Mouse (Mus musculus) stomach, postnatal 0 days (tissue): ENCODE data around the gene Naa80.
A peak's percentile ranks its signal among the peaks of the same experiment; 100 is the strongest.

ENCODE experiments used
- CTCF ChIP-seq: IDR thresholded peaks from 2 replicates; pipeline ENCODE4 v1.5.1; 2016; ENCODE audit warnings: antibody characterized with exemption, low read depth, mild to moderate bottlenecking, moderate library complexity
- EP300 ChIP-seq: optimal IDR thresholded peaks from 2 replicates; pipeline ENCODE3; 2016; ENCODE audit warnings: antibody characterized with exemption

- no peak for TF ChIP-seq EP300
- 0 out of 2 replicates have a peak, but pooled peaks have one; percentile 2 for TF ChIP-seq CTCF
Measured at GRCm38 (mm10) chr9:107605041-107605661, 26.5 kb downstream of the Naa80 start.
